Mouse (Mus musculus) liver, adult 2 months (tissue): Measurements from ENCODE around the gene BC003965.

ENCODE experiments used
- CTCF ChIP-seq: fragments of 200-500 bp; IDR thresholded peaks from 2 replicates; pipeline ENCODE4 v1.5.1; 2011; ENCODE audit warnings: low read depth, low read length, control low read depth
- POLR2A ChIP-seq: fragments of 200-500 bp; IDR thresholded peaks from 2 replicates; pipeline ENCODE4 v1.6.1; 2011; ENCODE audit warnings: low read length, control low read depth; ENCODE audit not compliant: insufficient read depth; ENCODE audit errors: extremely low read depth

- no peak for TF ChIP-seq CTCF
- no peak for TF ChIP-seq POLR2A
These were observed 51.3 kb downstream of the BC003965 start for GRCm38 (mm10) chr17:25235635-25236034.
